Mouse (Mus musculus) limb, embryonic 11.5 days (tissue): Measurements from ENCODE around the gene Cfdp1. TPM values are rescaled to one million over a fixed set of nuclear protein-coding genes. Genes with fewer than 3 reads are reported as not detected.

Source experiments
- ATAC-seq: fragments of 200-750 bp; cut with Nextera tagmentation; 2 replicates; pipeline ENCODE4 v1.8.0; 2017; ENCODE audit warnings: low read depth; ENCODE audit not compliant: insufficient number of reproducible peaks, low FRiP score, low TSS enrichment
- DNase-seq: peaks from one replicate; pipeline ENCODE4 v3.0.0-alpha.2; 2015; ENCODE audit warnings: low spot score
- H3K27ac ChIP-seq: fragments of 300-500 bp; sonication (generic); replicated peaks from 2 replicates; pipeline ENCODE4 v1.5.1; 2014; ENCODE audit warnings: low read depth, mild to moderate bottlenecking, low read length
- H3K27me3 ChIP-seq: fragments of 300-500 bp; sonication (generic); 2 replicates; pipeline ENCODE4 v1.6.1; 2014; ENCODE audit warnings: mild to moderate bottlenecking, low read length, mixed read lengths; ENCODE audit not compliant: control insufficient read depth, insufficient read depth
- H3K36me3 ChIP-seq: fragments of 300-500 bp; sonication (generic); 2 replicates; pipeline ENCODE4 v1.6.1; 2014; ENCODE audit warnings: mild to moderate bottlenecking, low read length, moderate library complexity, mixed read lengths; ENCODE audit not compliant: control insufficient read depth, insufficient read depth
- H3K4me1 ChIP-seq: fragments of 300-500 bp; sonication (generic); 2 replicates; pipeline ENCODE4 v1.6.1; 2014; ENCODE audit warnings: low read length, mixed read lengths; ENCODE audit not compliant: control insufficient read depth, insufficient read depth
- H3K4me2 ChIP-seq: fragments of 300-500 bp; sonication (generic); 2 replicates; pipeline ENCODE4 v1.6.1; 2014; ENCODE audit warnings: low read depth, mild to moderate bottlenecking, moderate library complexity; ENCODE audit not compliant: severe bottlenecking
- H3K4me3 ChIP-seq: fragments of 300-500 bp; sonication (generic); 2 replicates; pipeline ENCODE4 v1.5.1; 2014; ENCODE audit warnings: low read depth, low read length
- H3K9ac ChIP-seq: fragments of 300-500 bp; sonication (generic); 2 replicates; pipeline ENCODE4 v1.6.1; 2014; ENCODE audit warnings: mild to moderate bottlenecking, low read length
- H3K9me3 ChIP-seq: fragments of 300-500 bp; sonication (generic); 2 replicates; pipeline ENCODE4 v1.6.1; 2016; ENCODE audit warnings: low read length; ENCODE audit not compliant: control insufficient read depth
- WGBS: fragments of 180-500 bp; shearing (Covaris S2); extraction: QIAGEN DNeasy Blood & Tissue Kit; methylation state at CpG from one replicate; pipeline ENCODE4 v1.1.7; 2014; 5-methylcytosine and 5-hydroxymethylcytosine counted together
- polyA plus RNA-seq: library from polyadenylated mRNA; unstranded; fragments of >200 nt; fragmentation: Nextera tagmentation; extraction: Ambion mirVana; gene quantifications from 2 replicates; pipeline ENCODE4 v1.2.1, GENCODE M21; 2014

The Cfdp1 gene
- polyA plus RNA-seq, 1 experiment from 2014 or later = 268 TPM

DNA sequence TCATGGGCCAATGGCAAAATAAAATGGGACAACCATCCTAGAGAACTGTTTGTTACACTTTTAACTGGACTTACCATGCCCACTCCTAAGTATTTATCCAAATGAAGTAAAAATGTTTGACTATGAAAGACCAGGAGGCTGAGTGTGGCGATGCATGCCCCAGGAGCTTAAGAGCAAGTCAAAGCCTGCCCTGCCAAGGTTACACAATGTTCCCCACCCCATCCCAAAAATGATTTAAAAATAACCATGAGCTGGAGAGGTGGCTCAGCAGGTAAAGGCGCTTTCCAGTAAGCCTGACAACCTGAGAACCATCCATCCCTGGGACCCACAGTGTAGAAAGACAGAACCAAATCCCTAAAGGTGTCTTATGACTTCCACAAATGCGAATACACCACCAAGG, 35.5 kb downstream of the Cfdp1 start:
- no peaks in the 10 kb centered on the region for H3K4me1 ChIP-seq
- no peaks in the 10 kb centered on the region for H3K27me3 ChIP-seq
- no peak overlapping the region for H3K9ac ChIP-seq
- peaks cover 6% of the 10 kb centered on the region for H3K36me3 ChIP-seq
- 93% methylated on average over 3 of the region's 3 CpGs for WGBS
- no peaks in the 10 kb centered on the region for H3K9me3 ChIP-seq
- ATAC-seq (no peak), DNase-seq (no peak)
- H3K4me3 ChIP-seq = no peak overlapping the region
- H3K27ac ChIP-seq = no peak overlapping the region
- H3K4me2 ChIP-seq = no peak overlapping the region

DNA sequence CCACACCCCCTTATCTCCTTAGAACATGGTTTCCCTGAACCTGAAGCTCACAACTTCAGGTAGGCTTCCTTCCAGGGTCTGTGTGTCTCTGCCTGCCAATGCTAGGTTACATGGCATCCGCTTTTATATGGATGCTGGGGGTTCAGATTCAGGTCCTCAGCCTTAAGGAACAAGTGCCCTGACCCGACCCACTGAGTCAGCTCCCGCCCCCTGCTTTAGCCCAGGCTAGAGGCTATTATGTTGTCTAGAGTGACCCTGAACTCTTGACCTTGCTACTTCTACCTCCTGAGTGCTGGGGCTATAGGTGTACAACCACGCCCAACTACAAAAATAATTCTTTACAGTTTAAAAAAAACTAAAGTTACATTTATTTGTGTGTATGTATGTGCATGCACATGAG, 39.0 kb downstream of the Cfdp1 start:
- Histone ChIP-seq H3K27me3 (no peaks in the 10 kb centered on the region), H3K4me1 (no peaks in the 10 kb centered on the region), H3K27ac (no peak overlapping the region), H3K4me2 (no peak overlapping the region), H3K9ac (no peak overlapping the region), H3K9me3 (no peaks in the 10 kb centered on the region), H3K36me3 (peaks cover 3% of the 10 kb centered on the region; the same call in 1 of the 2 replicates), H3K4me3 (no peak overlapping the region)
- ATAC-seq (no peak), DNase-seq (no peak)
- 96% methylated on average over 4 of the region's 4 CpGs for WGBS

DNA sequence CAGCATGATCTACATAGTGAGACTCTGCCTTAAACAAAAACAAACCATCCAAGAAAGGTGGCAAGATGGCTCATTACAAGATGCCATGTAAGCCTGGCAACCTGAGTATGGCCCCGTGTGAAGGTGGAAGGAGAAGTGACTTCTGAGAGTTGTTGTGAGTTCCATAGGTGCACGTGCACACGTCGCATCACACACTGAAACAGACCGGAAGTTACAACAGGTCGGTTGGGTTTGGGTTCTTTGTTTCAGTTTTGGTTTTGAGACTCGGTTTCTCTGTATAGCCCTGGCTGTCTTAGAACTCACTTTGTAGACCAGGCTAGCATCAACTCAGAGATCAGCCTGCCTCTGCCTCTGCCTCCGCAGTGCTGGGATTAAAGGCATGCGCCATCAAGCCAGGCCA, 40.3 kb downstream of the Cfdp1 start:
- Histone ChIP-seq H3K9me3 (no peaks in the 10 kb centered on the region), H3K36me3 (0 out of 2 replicates have a peak, but pooled peaks cover 2% of the 10 kb centered on the region), H3K27me3 (no peaks in the 10 kb centered on the region), H3K4me2 (no peak overlapping the region), H3K27ac (no peak overlapping the region), H3K4me3 (no peak overlapping the region), H3K4me1 (no peaks in the 10 kb centered on the region), H3K9ac (no peak overlapping the region)
- WGBS = 95% methylated on average over 9 of the region's 9 CpGs
- DNase-seq (no peak), ATAC-seq (no peak)

DNA sequence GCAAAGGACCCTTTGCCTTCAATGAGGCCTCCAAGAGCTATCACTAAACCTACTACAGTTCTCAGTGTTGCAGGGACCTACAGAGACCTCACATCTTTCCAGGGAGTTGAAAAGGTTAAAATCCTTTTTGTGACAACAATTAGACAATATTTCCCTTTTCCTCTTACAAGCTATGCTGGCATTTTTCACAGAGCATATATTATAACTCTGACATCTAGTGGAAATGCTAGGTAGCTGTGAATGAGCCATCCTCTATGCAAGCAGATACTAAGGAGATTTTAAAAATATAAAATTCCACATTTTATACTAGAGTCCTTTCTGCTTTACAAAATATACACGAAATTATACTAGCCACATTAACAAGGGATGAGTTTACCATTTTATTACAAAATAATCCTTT, 41.3 kb downstream of the Cfdp1 start:
- no peak overlapping the region for H3K4me2 ChIP-seq
- no peak for ATAC-seq
- DNase-seq = no peak
- no peak overlapping the region for H3K9ac ChIP-seq
- no peaks in the 10 kb centered on the region for H3K4me1 ChIP-seq
- no peak overlapping the region for H3K27ac ChIP-seq
- H3K4me3 ChIP-seq = no peak overlapping the region
- 0 out of 2 replicates have a peak, but pooled peaks cover 2% of the 10 kb centered on the region for H3K36me3 ChIP-seq
- WGBS = 74% methylated on average over 1 of the region's 1 CpGs
- no peaks in the 10 kb centered on the region for H3K9me3 ChIP-seq
- H3K27me3 ChIP-seq = no peaks in the 10 kb centered on the region

DNA sequence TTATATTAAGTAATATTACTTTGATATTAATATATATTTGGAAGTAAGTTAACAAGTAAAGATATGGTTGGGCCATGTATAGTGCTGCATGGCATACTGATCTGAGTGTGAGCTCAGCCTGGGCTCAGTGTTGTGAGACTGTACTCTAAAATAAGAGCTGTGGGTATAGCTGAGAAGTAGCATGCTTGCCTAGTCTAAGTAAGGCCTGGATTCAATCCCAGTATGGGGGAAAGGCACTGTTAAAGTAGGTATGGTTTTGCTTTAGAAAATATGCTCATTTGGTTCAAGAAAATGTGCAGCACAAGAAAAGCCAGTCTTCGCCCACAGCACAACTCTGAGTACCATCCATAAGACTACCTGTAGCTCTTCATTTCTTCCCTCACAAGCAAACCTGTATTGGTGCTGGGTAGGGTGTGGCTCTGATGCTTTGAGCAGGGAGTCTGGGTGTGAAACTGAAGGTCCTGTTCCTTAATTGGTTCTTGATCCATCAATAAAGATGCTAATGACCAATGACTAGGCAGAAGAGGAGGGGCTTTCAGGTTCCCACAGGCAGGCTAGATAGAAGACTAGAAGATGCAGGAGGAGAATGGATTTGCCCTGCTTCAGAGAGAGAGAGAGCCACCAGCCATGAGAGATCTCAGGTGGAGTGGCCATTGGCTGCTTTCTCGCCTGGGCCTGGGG, 43.3 kb downstream of the Cfdp1 start:
- H3K4me3 ChIP-seq = no peak overlapping the region
- no peak for DNase-seq
- no peak overlapping the region for H3K4me2 ChIP-seq
- no peaks in the 10 kb centered on the region for H3K4me1 ChIP-seq
- ATAC-seq = no peak
- no peak overlapping the region for H3K9ac ChIP-seq
- 67% methylated on average over 2 of the region's 2 CpGs for WGBS
- no peaks in the 10 kb centered on the region for H3K27me3 ChIP-seq
- H3K9me3 ChIP-seq = no peaks in the 10 kb centered on the region
- H3K27ac ChIP-seq = no peak overlapping the region
- 0 out of 2 replicates have a peak, but pooled peaks cover 2% of the 10 kb centered on the region for H3K36me3 ChIP-seq

DNA sequence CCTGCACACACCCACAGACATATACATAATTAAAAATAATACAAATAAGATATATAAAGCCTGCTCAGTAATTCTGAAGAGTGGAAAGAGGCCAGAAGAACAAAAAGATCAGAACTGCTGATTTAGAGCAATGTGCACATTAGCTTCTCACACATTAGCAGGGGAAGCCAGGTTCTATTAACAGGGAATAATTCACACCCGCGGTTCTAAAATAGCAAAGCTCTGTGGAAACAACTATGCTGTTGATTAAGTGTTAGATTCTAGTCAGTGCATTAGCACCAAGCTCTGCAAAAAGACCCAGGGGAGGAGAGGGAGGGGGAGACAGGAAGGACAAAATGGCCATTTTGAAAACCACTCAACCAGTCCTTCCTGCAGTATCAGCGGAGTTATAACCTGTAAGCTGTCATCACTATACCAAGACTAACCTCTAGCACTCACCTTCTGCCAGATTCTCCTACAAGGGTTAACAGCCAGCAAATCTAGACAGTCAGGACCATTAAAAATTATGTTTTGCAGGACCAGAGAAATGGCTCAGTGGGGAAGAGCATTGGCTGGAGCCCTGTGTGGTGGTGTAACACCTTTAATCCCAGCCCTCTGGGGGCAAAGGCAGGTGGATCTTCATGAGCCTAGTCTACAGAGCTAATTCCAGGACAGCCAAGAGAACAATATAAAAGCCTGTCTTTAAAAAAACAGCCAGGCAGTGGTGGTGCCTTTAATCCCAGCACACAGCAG, 45.0 kb downstream of the Cfdp1 start:
- 73% methylated on average over 3 of the region's 3 CpGs for WGBS
- no peaks in the 10 kb centered on the region for H3K4me1 ChIP-seq
- H3K4me2 ChIP-seq = no peak overlapping the region
- no peak overlapping the region for H3K4me3 ChIP-seq
- no peak overlapping the region for H3K27ac ChIP-seq
- no peak overlapping the region for H3K9ac ChIP-seq
- ATAC-seq = no peak
- no peak for DNase-seq
- no peaks in the 10 kb centered on the region for H3K27me3 ChIP-seq
- 0 out of 2 replicates have a peak, but pooled peaks cover 2% of the 10 kb centered on the region for H3K36me3 ChIP-seq
- H3K9me3 ChIP-seq = no peaks in the 10 kb centered on the region

DNA sequence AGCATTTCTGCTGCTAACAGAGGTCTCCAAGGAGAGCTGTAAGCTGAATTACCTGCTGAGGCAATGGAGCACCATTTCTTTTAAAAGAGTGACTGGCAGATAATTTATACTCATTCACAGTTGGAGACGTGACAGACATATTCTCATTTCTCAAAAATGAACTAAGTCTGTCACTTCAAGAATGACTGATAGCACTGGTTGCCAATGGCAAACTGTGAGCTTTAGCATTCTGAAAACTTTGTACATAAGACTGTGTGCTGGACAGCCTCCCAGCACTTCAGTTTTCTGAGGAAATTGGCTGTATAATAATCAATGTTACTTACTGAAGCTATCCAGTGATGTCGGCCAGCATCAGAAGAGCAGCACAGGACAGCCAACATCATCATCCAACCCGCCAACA, 46.1 kb downstream of the Cfdp1 start:
- Histone ChIP-seq H3K36me3 (no peaks in the 10 kb centered on the region), H3K4me3 (no peak overlapping the region), H3K4me1 (no peaks in the 10 kb centered on the region), H3K27me3 (no peaks in the 10 kb centered on the region), H3K9me3 (no peaks in the 10 kb centered on the region), H3K27ac (no peak overlapping the region), H3K4me2 (no peak overlapping the region), H3K9ac (no peak overlapping the region)
- ATAC-seq (no peak), DNase-seq (no peak)
- 96% methylated on average over 3 of the region's 3 CpGs for WGBS

DNA sequence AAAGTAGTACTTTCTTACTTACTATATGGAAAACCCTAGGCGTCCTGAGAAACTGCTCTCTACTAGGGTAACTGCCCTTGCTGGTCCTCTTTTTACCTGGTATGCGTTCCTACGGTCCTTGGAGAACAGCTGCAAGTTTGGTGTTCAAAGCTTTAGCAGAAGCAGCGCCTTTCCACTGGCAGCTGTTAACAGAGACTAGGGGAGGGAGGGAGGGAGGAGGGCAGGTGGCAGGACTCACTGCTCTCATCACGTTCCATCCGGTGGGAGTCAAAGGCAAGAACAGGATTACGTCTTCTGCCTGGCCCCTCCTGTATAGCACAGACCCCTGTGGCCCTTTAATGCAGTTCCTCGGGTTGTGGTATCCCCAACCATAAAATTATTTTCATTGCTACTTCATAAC, 50.7 kb downstream of the Cfdp1 start:
- H3K4me3 ChIP-seq = no peak overlapping the region
- no peak for ATAC-seq
- no peaks in the 10 kb centered on the region for H3K36me3 ChIP-seq
- no peak overlapping the region for H3K4me2 ChIP-seq
- WGBS = 83% methylated on average over 8 of the region's 8 CpGs
- H3K27ac ChIP-seq = no peak overlapping the region
- H3K27me3 ChIP-seq = no peaks in the 10 kb centered on the region
- no peak for DNase-seq
- H3K9me3 ChIP-seq = no peaks in the 10 kb centered on the region
- peaks cover 3% of the 10 kb centered on the region; the same call in 1 of the 2 replicates for H3K4me1 ChIP-seq
- no peak overlapping the region for H3K9ac ChIP-seq
